Comparison of ENCODE assay signal across 9 mouse cellular contexts in the genomic region with DNA sequence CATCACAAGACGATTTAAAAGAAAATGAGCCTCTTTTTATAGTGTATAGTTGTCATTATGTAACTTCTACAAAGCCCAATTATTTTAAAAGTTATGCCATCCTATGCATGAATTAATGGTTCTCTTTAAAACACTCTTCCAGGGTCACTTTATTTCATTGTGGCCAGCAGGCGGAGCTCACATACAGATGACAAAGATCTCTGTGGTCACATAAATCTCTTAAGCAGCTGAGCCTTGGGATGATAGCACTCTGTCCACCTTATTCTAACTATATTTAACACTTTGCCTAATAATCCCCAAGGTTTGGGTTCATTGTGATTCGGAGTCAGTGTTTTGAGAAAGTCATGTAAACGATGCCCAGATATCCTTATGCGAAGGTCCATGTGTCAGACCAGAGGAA. TPM values are rescaled to one million over a fixed set of nuclear protein-coding genes. Genes with fewer than 3 reads are reported as not detected.
A peak's percentile ranks its signal among the peaks of the same experiment; 100 is the strongest.
DNase-seq lines count a peak whose midpoint lies in the region; ATAC-seq and TF ChIP-seq lines count a peak whose summit lies in the region.
"Had no signal": no experiment of that assay in that cellular context is flagged by ENCODE, and none has a peak within 500 bp of the region (broad histone marks: within the 10 kb centered on the region; RNA-seq: fewer than 3 reads in every experiment).

No protein-coding gene starts in this region.

- H3K9me3 ChIP-seq in heart, embryonic 10.5 days, result no peaks in the 10 kb centered on the region
- no peaks in the 10 kb centered on the region for H3K9me3 ChIP-seq in hindbrain, postnatal 0 days (ENCODE audit: low read length)
- no peaks in the 10 kb centered on the region for H3K9me3 ChIP-seq in lung, embryonic 14.5 days (ENCODE audit: low read depth, low read length)

- H3K4me2 ChIP-seq in hindbrain, postnatal 0 days (ENCODE audit: low read depth, low read length), result no peak overlapping the region
- no peak overlapping the region for H3K4me2 ChIP-seq in lung, embryonic 14.5 days

- 46% methylated on average over 5 of the region's 5 CpGs for WGBS in heart, embryonic 10.5 days
- WGBS in hindbrain, postnatal 0 days, result 53% methylated on average over 5 of the region's 5 CpGs
- 50% methylated on average over 5 of the region's 5 CpGs for WGBS in lung, embryonic 14.5 days

- peak; percentile 3 for DNase-seq in heart, adult 8-10 months (ENCODE audit: low spot score)
- DNase-seq in heart, embryonic 10.5 days (ENCODE audit: low spot score), result no peak
- peak; percentile 23 for DNase-seq in A20 (ENCODE audit: low read depth, low spot score)
- DNase-seq in cerebellum, adult 18-20 months, result peak; percentile 53 to 57
- DNase-seq in hindbrain, postnatal 0 days (ENCODE audit: low spot score), result peak; percentile 74
- DNase-seq in lung, embryonic 14.5 days, result peak; percentile 79
- no peak for DNase-seq in c-Kit-positive CD71-positive TER-119-positive erythroid progenitor cells, embryonic 14.5 days (ENCODE audit: low spot score)
- no peak for DNase-seq in spleen, postnatal 10 days (ENCODE audit: low spot score in 2 of 2)

- H3K36me3 ChIP-seq in heart, embryonic 10.5 days, result no peaks in the 10 kb centered on the region
- H3K36me3 ChIP-seq in hindbrain, postnatal 0 days (ENCODE audit: insufficient read depth, low read length), result no peaks in the 10 kb centered on the region
- no peaks in the 10 kb centered on the region for H3K36me3 ChIP-seq in lung, embryonic 14.5 days (ENCODE audit: insufficient read depth)

- no peak overlapping the region for H3K27ac ChIP-seq in heart, embryonic 10.5 days
- no peak overlapping the region for H3K27ac ChIP-seq in hindbrain, postnatal 0 days
- H3K27ac ChIP-seq in lung, embryonic 14.5 days (ENCODE audit: low read depth), result no peak overlapping the region

- ATAC-seq in hindbrain, postnatal 0 days, result no peak
- ATAC-seq in lung, embryonic 14.5 days (ENCODE audit: insufficient read depth), result no peak

- peak; percentile 75 for TF ChIP-seq CTCF in hindbrain, postnatal 0 days (IDR thresholded peaks at IDR 0.05; ENCODE audit: low read depth)
- TF ChIP-seq CTCF in lung, embryonic 14.5 days (IDR thresholded peaks at IDR 0.05; ENCODE audit: low read depth), result peak; percentile 71

- no peaks in the 10 kb centered on the region for H3K4me1 ChIP-seq in heart, embryonic 10.5 days
- no peaks in the 10 kb centered on the region for H3K4me1 ChIP-seq in hindbrain, postnatal 0 days (ENCODE audit: insufficient read depth, low read length)
- H3K4me1 ChIP-seq in lung, embryonic 14.5 days (ENCODE audit: insufficient read depth), result no peaks in the 10 kb centered on the region

- H3K9ac ChIP-seq in hindbrain, postnatal 0 days (replicated peaks; ENCODE audit: low read length), result no peak overlapping the region
- H3K9ac ChIP-seq in lung, embryonic 14.5 days, result no peak overlapping the region

- H3K27me3 ChIP-seq in heart, embryonic 10.5 days (ENCODE audit: insufficient read depth, poor library complexity, severe bottlenecking), result no peaks in the 10 kb centered on the region
- H3K27me3 ChIP-seq in hindbrain, postnatal 0 days (ENCODE audit: insufficient read depth, low read length), result no peaks in the 10 kb centered on the region
- no peaks in the 10 kb centered on the region for H3K27me3 ChIP-seq in lung, embryonic 14.5 days (ENCODE audit: insufficient read depth, low read length)

- H3K4me3 ChIP-seq in heart, embryonic 10.5 days, result no peak overlapping the region
- no peak overlapping the region for H3K4me3 ChIP-seq in hindbrain, postnatal 0 days (ENCODE audit: low read length)
- no peak overlapping the region for H3K4me3 ChIP-seq in lung, embryonic 14.5 days (ENCODE audit: low read depth, low read length)

RNA-seq across cellular contexts. Expression of gene Phactr1, which starts 56.9 kb away (rescaled TPM):
- 1 to 10 TPM; 3.8 to 9.0 (median 6.7) TPM for total RNA-seq in heart, adult 8-10 months (2022)
- 3.4 and 4.1 TPM in 2 replicates for polyA plus RNA-seq in heart, embryonic 10.5 days (2016; fragmentation: Nextera tagmentation; extraction: Ambion mirVana)
- 39.0 and 46.6 TPM in 2 replicates for total RNA-seq in hindbrain, postnatal 0 days (2014; rRNA removed)
- 55.4 and 56.7 TPM in 2 replicates for polyA plus RNA-seq in hindbrain, postnatal 0 days (2015; fragmentation: Nextera tagmentation; extraction: Ambion mirVana)
- polyA plus RNA-seq in lung, embryonic 14.5 days (2014; fragmentation: Nextera tagmentation; extraction: Ambion mirVana), result 4.2 and 5.2 TPM in 2 replicates
- total RNA-seq: MEL had no signal

Comparison
In these comparisons a context has a peak if more than half of its experiments do, and no peak if none do; other contexts are left out.
1. DNase-seq: peak in heart, adult 8-10 months (single experiment), A20 (single experiment), cerebellum, adult 18-20 months (2 of 2), hindbrain, postnatal 0 days (single experiment) and lung, embryonic 14.5 days (single experiment); none in heart, embryonic 10.5 days (single experiment), c-Kit-positive CD71-positive TER-119-positive erythroid progenitor cells, embryonic 14.5 days (single experiment) and spleen, postnatal 10 days (0 of 2).